8 mouse cellular contexts compared by ENCODE assay signal in genomic region chrX:164419955-164420354, GRCm38 (mm10). TPM values are rescaled to one million over a fixed set of nuclear protein-coding genes. Genes with fewer than 3 reads are reported as not detected.
DNase-seq lines count a peak whose midpoint lies in the region; ATAC-seq and TF ChIP-seq lines count a peak whose summit lies in the region.

No protein-coding gene starts in this region.

- peak overlapping the region; percentile 65 for H3K4me2 ChIP-seq in heart, embryonic 12.5 days

- TF ChIP-seq CTCF in Patski (IDR thresholded peaks at IDR 0.05), result no peak

- 0 out of 2 replicates have a peak, but pooled peaks cover 6% of the 10 kb centered on the region for H3K4me1 ChIP-seq in heart, embryonic 12.5 days (replicated peaks)
- H3K4me1 ChIP-seq in hindbrain, embryonic 10.5 days (replicated peaks), result peaks cover 8% of the 10 kb centered on the region; the same call in 1 of the 2 replicates
- H3K4me1 ChIP-seq in midbrain, embryonic 10.5 days, result peaks cover 7% of the 10 kb centered on the region

- DNase-seq in heart, adult 11 months, result no peak
- DNase-seq in Patski (ENCODE audit: low read depth, low spot score), result no peak
- no peak for DNase-seq in hindbrain, embryonic 10.5 days (ENCODE audit: low spot score)
- DNase-seq in midbrain, embryonic 10.5 days (ENCODE audit: low spot score), result no peak
- no peak for DNase-seq in frontal cortex, postnatal 36 days (ENCODE audit: low spot score in 2 of 2)
- DNase-seq in left cerebral cortex, adult 9 months (ENCODE audit: low spot score in 2 of 2), result no peak
- no peak for DNase-seq in retina, postnatal 1 day

- peak; percentile 26; the same call in 1 of the 2 replicates for ATAC-seq in heart, embryonic 12.5 days (ENCODE audit: insufficient number of reproducible peaks, low FRiP score)
- peak; percentile 36 for ATAC-seq in Patski

- peak overlapping the region; percentile 66; the same call in 1 of the 2 replicates for H3K27ac ChIP-seq in heart, embryonic 12.5 days (ENCODE audit: poor library complexity, severe bottlenecking)
- H3K27ac ChIP-seq in hindbrain, embryonic 10.5 days, result peak overlapping the region; percentile 85
- peak overlapping the region; percentile 84 for H3K27ac ChIP-seq in midbrain, embryonic 10.5 days (replicated peaks)

- H3K36me3 ChIP-seq in heart, embryonic 12.5 days, result peaks cover 8% of the 10 kb centered on the region
- peaks cover 11% of the 10 kb centered on the region for H3K36me3 ChIP-seq in hindbrain, embryonic 10.5 days
- H3K36me3 ChIP-seq in midbrain, embryonic 10.5 days, result peaks cover 23% of the 10 kb centered on the region

- in situ Hi-C loops in Patski (cut with MboI; ENCODE audit: low pct_unique_long_range_greater_than_20kb), result no loop called here

- H3K9me3 ChIP-seq in heart, embryonic 12.5 days (replicated peaks), result no peaks in the 10 kb centered on the region
- no peaks in the 10 kb centered on the region for H3K9me3 ChIP-seq in hindbrain, embryonic 10.5 days
- H3K9me3 ChIP-seq in midbrain, embryonic 10.5 days (replicated peaks), result no peaks in the 10 kb centered on the region

- peak overlapping the region; percentile 80 for H3K9ac ChIP-seq in heart, embryonic 12.5 days

- peak overlapping the region; percentile 67 for H3K4me3 ChIP-seq in heart, embryonic 12.5 days
- peak overlapping the region; percentile 58 for H3K4me3 ChIP-seq in hindbrain, embryonic 10.5 days
- peak overlapping the region; percentile 62 for H3K4me3 ChIP-seq in midbrain, embryonic 10.5 days

- POLR2A ChIA-PET in Patski (lab: Charles Lee), result no interaction called here

- 18% methylated on average over 13 of the region's 13 CpGs for WGBS in heart, embryonic 12.5 days
- WGBS in hindbrain, embryonic 10.5 days, result 18% methylated on average over 13 of the region's 13 CpGs
- WGBS in midbrain, embryonic 10.5 days, result 19% methylated on average over 12 of the region's 13 CpGs

- H3K27me3 ChIP-seq in heart, embryonic 12.5 days (replicated peaks), result no peaks in the 10 kb centered on the region
- peaks cover 8% of the 10 kb centered on the region for H3K27me3 ChIP-seq in Patski
- H3K27me3 ChIP-seq in hindbrain, embryonic 10.5 days (ENCODE audit: insufficient read depth, poor library complexity, severe bottlenecking), result peaks cover 25% of the 10 kb centered on the region
- peaks cover 86% of the 10 kb centered on the region for H3K27me3 ChIP-seq in midbrain, embryonic 10.5 days (ENCODE audit: low read depth, poor library complexity, severe bottlenecking)

- CTCF ChIA-PET in Patski (lab: Charles Lee), result interaction anchor here (0.6 kb wide), 1 partner anchor 1455 kb away, joined by 4 read pairs; the partner anchor contains the start of gene S100g

RNA-seq across cellular contexts. Expression of gene Piga, which starts 0.4 kb away (rescaled TPM):
- 11.9 TPM in 2 replicates for polyA plus RNA-seq in heart, embryonic 12.5 days (2016; fragmentation: Nextera tagmentation; extraction: Ambion mirVana)
- polyA plus RNA-seq in Patski (2021), result 7.8 TPM
- 12.1 and 19.1 TPM in 2 replicates for polyA plus RNA-seq in hindbrain, embryonic 10.5 days (2016; fragmentation: Nextera tagmentation; extraction: Ambion mirVana)
- 17.9 and 19.6 TPM in 2 replicates for polyA plus RNA-seq in midbrain, embryonic 10.5 days (2016; fragmentation: Nextera tagmentation; extraction: Ambion mirVana)

RNA-seq across cellular contexts. Expression of gene Asb11, which starts 16.8 kb away (rescaled TPM):
- polyA plus RNA-seq in heart, embryonic 12.5 days (2016; fragmentation: Nextera tagmentation; extraction: Ambion mirVana), result 7.1 and 7.7 TPM in 2 replicates
- polyA plus RNA-seq in Patski (2021), result not detected
- polyA plus RNA-seq in hindbrain, embryonic 10.5 days (2016; fragmentation: Nextera tagmentation; extraction: Ambion mirVana), result not detected in 2 replicates
- polyA plus RNA-seq in midbrain, embryonic 10.5 days (2016; fragmentation: Nextera tagmentation; extraction: Ambion mirVana), result not detected in 2 replicates

RNA-seq across cellular contexts. Expression of gene Vegfd, which starts 46.8 kb away (rescaled TPM):
- 2.2 and 3.5 TPM in 2 replicates for polyA plus RNA-seq in heart, embryonic 12.5 days (2016; fragmentation: Nextera tagmentation; extraction: Ambion mirVana)
- polyA plus RNA-seq in Patski (2021), result 0.12 TPM
- polyA plus RNA-seq in hindbrain, embryonic 10.5 days (2016; fragmentation: Nextera tagmentation; extraction: Ambion mirVana), result 1.2 and 2.4 TPM in 2 replicates
- 0.66 and 1.2 TPM in 2 replicates for polyA plus RNA-seq in midbrain, embryonic 10.5 days (2016; fragmentation: Nextera tagmentation; extraction: Ambion mirVana)
